Mouse (Mus musculus): ENCODE data around the gene Gm19426. TPM values are rescaled to one million over a fixed set of nuclear protein-coding genes. Genes with fewer than 3 reads are reported as not detected.

Gene Gm19426
- total RNA-seq, 2 experiments from 2014 or later = not detected

GRCm38 (mm10) chr2:84727172-84727858 is 16.1 kb downstream of the Gm19426 start, which contains the start of gene Clp1:
TSS of gene Clp1 (minus strand) at chr2:84727350.
- TF ChIP-seq CTCF (IDR thresholded peaks at IDR 0.05) = no peak
- DNase-seq = peak; percentile 97
- H3K27ac ChIP-seq = peak within 1 kb of the TSS; percentile 93
- intact Hi-C loops (cut with DNase I) = loop anchor here (10.0 kb wide), 1 partner anchor 307 kb away; the partner anchor contains the start of genes P2rx3 and Ssrp1
- H3K4me3 ChIP-seq = peak within 1 kb of the TSS; percentile 81

GRCm38 (mm10) chr2:84726716-84727115 is 16.7 kb downstream of the Gm19426 start:
- intact Hi-C loops (cut with DNase I) = loop anchor here (10.0 kb wide), 1 partner anchor 308 kb away; the partner anchor contains the start of genes P2rx3 and Ssrp1
- no peak for DNase-seq
- no peak for TF ChIP-seq CTCF (IDR thresholded peaks at IDR 0.05)
- peak overlapping the region; percentile 93 for H3K27ac ChIP-seq
- peak overlapping the region; percentile 81 for H3K4me3 ChIP-seq

- no peak overlapping the region for H3K27ac ChIP-seq
- no peak for DNase-seq
- peak overlapping the region; percentile 81 for H3K4me3 ChIP-seq
- intact Hi-C loops (cut with DNase I) = loop anchor here (10.0 kb wide), 1 partner anchor 309 kb away; the partner anchor contains the start of genes P2rx3 and Ssrp1
- no peak for TF ChIP-seq CTCF (IDR thresholded peaks at IDR 0.05)
Observed at GRCm38 (mm10) chr2:84725770-84726169, 17.7 kb downstream of the Gm19426 start.

GRCm38 (mm10) chr2:84723856-84724255 is 19.6 kb downstream of the Gm19426 start:
- Histone ChIP-seq H3K4me3 (no peak overlapping the region), H3K27ac (no peak overlapping the region)
- DNase-seq = no peak
- intact Hi-C loops (cut with DNase I) = loop anchor here (10.0 kb wide), 1 partner anchor 311 kb away; the partner anchor contains the start of genes P2rx3 and Ssrp1
- TF ChIP-seq CTCF (IDR thresholded peaks at IDR 0.05) = no peak

- H3K27ac ChIP-seq = no peak overlapping the region
- DNase-seq = no peak
- H3K4me3 ChIP-seq = no peak overlapping the region
- no peak for TF ChIP-seq CTCF (IDR thresholded peaks at IDR 0.05)
- intact Hi-C loops (cut with DNase I) = loop anchor here (10.0 kb wide), 1 partner anchor 314 kb away; the partner anchor contains the start of genes P2rx3 and Ssrp1
Observed at GRCm38 (mm10) chr2:84721182-84721581, 22.3 kb downstream of the Gm19426 start.

- intact Hi-C loops (cut with DNase I) = loop anchor here (10.0 kb wide), 1 partner anchor 314 kb away; the partner anchor contains the start of genes P2rx3 and Ssrp1
Observed at GRCm38 (mm10) chr2:84720718-84721117, 22.7 kb downstream of the Gm19426 start.

GRCm38 (mm10) chr2:84717357-84717756 is 26.1 kb downstream of the Gm19426 start:
- no peak overlapping the region for H3K4me3 ChIP-seq
- DNase-seq = no peak
- peak overlapping the region; percentile 95 for H3K27ac ChIP-seq
- intact Hi-C loops (cut with DNase I) = no loop called here
- no peak for TF ChIP-seq CTCF (IDR thresholded peaks at IDR 0.05)

More at GRCm38 (mm10) chr2:84720718-84721117, 22.7 kb downstream of the Gm19426 start:
- no peak for DNase-seq
- TF ChIP-seq CTCF (IDR thresholded peaks at IDR 0.05) = no peak
- Histone ChIP-seq H3K4me3 (no peak overlapping the region), H3K27ac (no peak overlapping the region)

GRCm38 (mm10) chr2:84716423-84717355 is 26.8 kb downstream of the Gm19426 start:
- DNase-seq = peak; percentile 26
- TF ChIP-seq CTCF (IDR thresholded peaks at IDR 0.05) = no peak
- intact Hi-C loops (cut with DNase I) = no loop called here
- Histone ChIP-seq H3K27ac (peak overlapping the region; percentile 95), H3K4me3 (peak overlapping the region; percentile 98)

GRCm38 (mm10) chr2:84715562-84716361 is 27.7 kb downstream of the Gm19426 start:
- intact Hi-C loops (cut with DNase I) = no loop called here
- Histone ChIP-seq H3K4me3 (peak overlapping the region; percentile 98), H3K27ac (peak overlapping the region; percentile 95)
- no peak for TF ChIP-seq CTCF (IDR thresholded peaks at IDR 0.05)
- DNase-seq = peak; percentile 84

GRCm38 (mm10) chr2:84714811-84715561 is 28.5 kb downstream of the Gm19426 start, which contains the start of gene Zdhhc5:
TSS of gene Zdhhc5 (minus strand) at chr2:84715180.
- DNase-seq = peak; percentile 100
- no peak for TF ChIP-seq CTCF (IDR thresholded peaks at IDR 0.05)
- intact Hi-C loops (cut with DNase I) = loop anchor here (5.0 kb wide), 1 partner anchor 38 kb away; the partner anchor contains the start of genes Gm28635, Med19 and Tmx2
- peak within 1 kb of the TSS; percentile 98 for H3K4me3 ChIP-seq
- H3K27ac ChIP-seq = peak within 1 kb of the TSS; percentile 95

- intact Hi-C loops (cut with DNase I) = loop anchor here (5.0 kb wide), 1 partner anchor 37 kb away; the partner anchor contains the start of genes Gm28635, Med19 and Tmx2
- no peak for TF ChIP-seq CTCF (IDR thresholded peaks at IDR 0.05)
- H3K27ac ChIP-seq = peak overlapping the region; percentile 95
Observed at GRCm38 (mm10) chr2:84714422-84714810, 29.0 kb downstream of the Gm19426 start.

More at GRCm38 (mm10) chr2:84714422-84714810, 29.0 kb downstream of the Gm19426 start:
- peak overlapping the region; percentile 98 for H3K4me3 ChIP-seq
- no peak for DNase-seq

All from gastrocnemius, adult 2 months (tissue).